Mouse (Mus musculus) midbrain, embryonic 11.5 days (tissue): ENCODE data around the gene Akr1a1. TPM values are rescaled to one million over a fixed set of nuclear protein-coding genes. Genes with fewer than 3 reads are reported as not detected.
"Not testable (repeated sequence)": the region's sequence is repeated elsewhere in the genome, so short reads cannot be mapped to it uniquely, and the experiment has no call there.

ENCODE experiments used
- ATAC-seq: fragments of 200-750 bp; cut with Nextera tagmentation; 2 replicates; pipeline ENCODE4 v1.8.0; 2017; ENCODE audit warnings: moderate TSS enrichment, moderate library complexity; ENCODE audit not compliant: low FRiP score
- DNase-seq: peaks from one replicate; pipeline ENCODE4 v3.0.0; 2015; ENCODE audit warnings: low spot score; ENCODE audit errors: missing footprints
- H3K27ac ChIP-seq: fragments of 300-500 bp; sonication (generic); 2 replicates; pipeline ENCODE4 v1.5.1; 2014; ENCODE audit warnings: low read depth, low read length
- H3K27me3 ChIP-seq: fragments of 300-500 bp; sonication (generic); 2 replicates; pipeline ENCODE4 v1.6.1; 2014; ENCODE audit warnings: mild to moderate bottlenecking, low read length, moderate library complexity, mixed read lengths; ENCODE audit not compliant: control insufficient read depth, insufficient read depth
- H3K36me3 ChIP-seq: fragments of 300-500 bp; sonication (generic); 2 replicates; pipeline ENCODE4 v1.6.1; 2014; ENCODE audit warnings: mild to moderate bottlenecking, low read length, moderate library complexity, mixed read lengths; ENCODE audit not compliant: control insufficient read depth, insufficient read depth
- H3K4me1 ChIP-seq: fragments of 300-500 bp; sonication (generic); 2 replicates; pipeline ENCODE4 v1.6.1; 2014; ENCODE audit warnings: low read length; ENCODE audit not compliant: control insufficient read depth, insufficient read depth
- H3K4me2 ChIP-seq: fragments of 300-500 bp; sonication (generic); 2 replicates; pipeline ENCODE4 v1.6.1; 2014; ENCODE audit warnings: mild to moderate bottlenecking, moderate library complexity
- H3K4me3 ChIP-seq: fragments of 300-500 bp; sonication (generic); 2 replicates; pipeline ENCODE4 v1.5.1; 2014; ENCODE audit warnings: low read depth, low read length
- H3K9ac ChIP-seq: fragments of 300-500 bp; sonication (generic); 2 replicates; pipeline ENCODE4 v1.6.1; 2014; ENCODE audit warnings: low read length
- H3K9me3 ChIP-seq: fragments of 300-500 bp; sonication (generic); 2 replicates; pipeline ENCODE4 v1.6.1; 2016; ENCODE audit warnings: low read length; ENCODE audit not compliant: control insufficient read depth
- WGBS: fragments of 180-500 bp; shearing (Covaris S2); extraction: QIAGEN DNeasy Blood & Tissue Kit; methylation state at CpG from one replicate; pipeline ENCODE4 v1.1.7; 2014; 5-methylcytosine and 5-hydroxymethylcytosine counted together
- polyA plus RNA-seq: library from polyadenylated mRNA; unstranded; fragments of >200 nt; fragmentation: Nextera tagmentation; extraction: Ambion mirVana; gene quantifications from 2 replicates; pipeline ENCODE4 v1.2.1, GENCODE M21; 2014

Akr1a1 gene
- polyA plus RNA-seq, 1 experiment from 2014 or later = 544 TPM

DNA sequence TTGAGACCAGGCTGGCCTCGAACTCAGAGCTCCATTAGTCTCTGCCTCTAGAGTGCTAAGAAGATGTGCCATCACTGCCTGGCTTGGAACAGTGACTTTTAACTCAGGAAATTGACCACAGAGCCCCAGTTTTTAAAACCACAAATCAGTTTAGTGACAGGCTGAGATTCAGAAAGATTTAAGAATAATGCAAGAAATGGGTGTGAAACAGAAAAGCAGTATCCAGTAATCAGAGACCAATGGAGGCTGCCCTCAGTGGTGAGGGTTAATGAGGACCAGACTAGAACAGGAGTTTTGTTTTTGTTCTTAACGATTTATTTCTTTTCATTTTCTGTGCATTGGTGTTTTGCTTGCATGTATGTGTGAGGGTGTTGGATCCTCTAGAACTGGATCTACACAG lies 33.2 kb upstream of the Akr1a1 start:
- Histone ChIP-seq H3K9ac (no peak overlapping the region), H3K9me3 (no peaks in the 10 kb centered on the region), H3K36me3 (peaks cover 7% of the 10 kb centered on the region; the same call in 1 of the 2 replicates), H3K4me3 (no peak overlapping the region), H3K4me2 (no peak overlapping the region), H3K27me3 (no peaks in the 10 kb centered on the region), H3K4me1 (peaks cover 10% of the 10 kb centered on the region), H3K27ac (no peak overlapping the region)
- 81% methylated on average over 2 of the region's 2 CpGs for WGBS
- ATAC-seq (no peak), DNase-seq (no peak)

- H3K4me1 ChIP-seq = peaks cover 10% of the 10 kb centered on the region
- H3K27me3 ChIP-seq = no peaks in the 10 kb centered on the region
- peak; percentile 23 for DNase-seq
- H3K4me2 ChIP-seq = no peak overlapping the region
- ATAC-seq = no peak
- no peak overlapping the region for H3K9ac ChIP-seq
- H3K27ac ChIP-seq = no peak overlapping the region
- H3K36me3 ChIP-seq = peaks cover 4% of the 10 kb centered on the region; the same call in 1 of the 2 replicates
- H3K9me3 ChIP-seq = no peaks in the 10 kb centered on the region
- 87% methylated on average over 4 of the region's 4 CpGs for WGBS
- no peak overlapping the region for H3K4me3 ChIP-seq
Observed at GRCm38 (mm10) chr4:116683957-116684356, 32.5 kb upstream of the Akr1a1 start.

DNA sequence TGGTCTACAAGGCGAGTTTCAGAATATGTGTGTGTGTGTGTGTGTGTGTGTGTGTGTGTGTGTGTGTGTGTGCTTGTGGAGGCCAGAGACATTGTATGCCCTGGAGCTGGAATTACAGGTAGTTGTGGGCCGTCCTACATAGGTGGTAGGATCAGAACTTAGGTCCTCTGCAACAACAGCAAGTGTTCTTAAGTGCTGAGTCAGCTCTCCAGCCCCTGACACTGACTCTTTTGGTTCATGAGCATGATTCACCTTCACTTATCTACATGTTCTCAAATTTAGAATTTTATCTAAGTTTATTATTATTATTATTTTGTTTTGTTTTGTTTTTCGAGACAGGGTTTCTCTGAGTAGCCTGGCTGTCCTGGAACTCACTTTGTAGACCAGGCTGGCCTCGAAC lies 29.0 kb upstream of the Akr1a1 start:
- H3K4me2 ChIP-seq, H3K4me1 ChIP-seq, H3K9me3 ChIP-seq, H3K27ac ChIP-seq, H3K27me3 ChIP-seq, H3K9ac ChIP-seq, ATAC-seq, H3K4me3 ChIP-seq, H3K36me3 ChIP-seq, DNase-seq: not testable (repeated sequence)
- 91% methylated on average over 4 of the region's 4 CpGs for WGBS

DNA sequence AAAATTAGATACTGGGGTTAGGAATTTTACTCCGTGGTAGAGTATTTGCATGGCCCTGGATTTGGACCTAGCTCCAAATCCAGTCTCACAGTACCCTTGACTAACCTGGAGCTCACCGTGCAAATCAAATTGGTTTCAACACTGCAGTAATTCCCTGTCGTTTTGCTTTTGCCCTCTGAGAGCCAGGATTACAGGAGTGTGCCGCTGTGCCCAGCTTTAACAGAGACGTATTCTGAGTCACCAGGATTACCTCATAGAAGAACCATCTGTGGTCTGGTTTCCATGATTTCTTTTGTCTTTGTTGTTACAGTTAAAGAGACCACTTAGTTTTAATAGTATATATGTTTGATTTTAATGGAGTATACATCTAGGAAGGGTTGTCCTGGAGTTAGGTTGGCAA lies 27.7 kb upstream of the Akr1a1 start:
- H3K9ac ChIP-seq = no peak overlapping the region
- H3K36me3 ChIP-seq = no peaks in the 10 kb centered on the region
- H3K4me3 ChIP-seq = no peak overlapping the region
- WGBS = 74% methylated on average over 5 of the region's 5 CpGs
- H3K9me3 ChIP-seq = no peaks in the 10 kb centered on the region
- H3K27ac ChIP-seq = no peak overlapping the region
- ATAC-seq = no peak
- no peaks in the 10 kb centered on the region for H3K4me1 ChIP-seq
- no peak overlapping the region for H3K4me2 ChIP-seq
- H3K27me3 ChIP-seq = no peaks in the 10 kb centered on the region
- DNase-seq = peak; percentile 53

DNA sequence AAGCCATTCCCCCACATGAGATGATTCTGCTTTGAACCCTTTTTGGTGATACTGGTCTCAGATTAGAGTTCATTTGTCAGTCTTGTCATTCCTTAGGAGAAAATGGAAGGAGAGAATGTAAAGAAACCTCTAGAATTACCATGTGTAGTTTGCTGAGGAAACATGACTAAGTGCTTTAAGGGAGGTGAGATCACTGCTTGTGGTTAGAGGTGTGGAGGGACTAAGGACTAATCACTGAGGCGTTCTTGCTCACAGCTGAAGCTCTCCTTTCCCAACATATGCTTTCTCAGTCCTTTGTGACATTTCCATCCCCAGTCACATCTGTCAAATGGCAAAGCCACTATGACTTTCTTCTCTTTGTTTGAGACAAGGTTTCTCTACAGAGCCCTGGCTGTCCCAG lies 26.3 kb upstream of the Akr1a1 start:
- ATAC-seq = no peak
- no peak overlapping the region for H3K4me2 ChIP-seq

GRCm38 (mm10) chr4:116676027-116676426 lies 24.5 kb upstream of the Akr1a1 start:
- H3K9ac ChIP-seq = no peak overlapping the region
- no peaks in the 10 kb centered on the region for H3K27me3 ChIP-seq
- WGBS = 91% methylated on average over 3 of the region's 3 CpGs

More for the DNA sequence above, 26.3 kb upstream of the Akr1a1 start:
- H3K27ac ChIP-seq = no peak overlapping the region
- no peak overlapping the region for H3K9ac ChIP-seq
- no peak overlapping the region for H3K4me3 ChIP-seq
- H3K27me3 ChIP-seq = no peaks in the 10 kb centered on the region
- 71% methylated on average over 1 of the region's 1 CpGs for WGBS
- H3K9me3 ChIP-seq = no peaks in the 10 kb centered on the region
- H3K4me1 ChIP-seq = no peaks in the 10 kb centered on the region
- peak; percentile 44 for DNase-seq
- no peaks in the 10 kb centered on the region for H3K36me3 ChIP-seq

DNA sequence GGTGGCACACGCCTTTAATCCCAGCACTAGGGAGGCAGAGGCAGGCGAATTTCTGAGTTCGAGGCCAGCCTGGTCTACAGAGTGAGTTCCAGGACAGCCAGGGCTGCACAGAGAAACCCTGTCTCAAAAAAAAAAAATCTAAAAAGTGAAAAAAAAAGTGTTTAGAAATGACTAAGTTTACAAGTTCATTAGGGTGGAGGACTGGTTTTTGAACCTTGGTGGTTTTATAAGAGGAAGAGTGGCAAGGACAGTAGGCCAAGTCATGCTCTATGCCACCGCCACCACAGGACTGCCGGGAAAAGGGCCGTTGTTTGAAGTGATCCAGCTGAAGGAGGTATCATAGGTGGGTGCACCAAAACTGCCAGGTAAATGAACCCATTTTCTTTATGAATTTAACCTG lies 23.3 kb upstream of the Akr1a1 start:
- H3K36me3 ChIP-seq, H3K4me2 ChIP-seq, H3K4me1 ChIP-seq, ATAC-seq, H3K4me3 ChIP-seq, H3K9me3 ChIP-seq, H3K27ac ChIP-seq, H3K9ac ChIP-seq, DNase-seq, H3K27me3 ChIP-seq: not testable (repeated sequence)
- 92% methylated on average over 6 of the region's 6 CpGs for WGBS

More at GRCm38 (mm10) chr4:116676027-116676426, 24.5 kb upstream of the Akr1a1 start:
- no peaks in the 10 kb centered on the region for H3K4me1 ChIP-seq
- no peak for ATAC-seq
- no peak overlapping the region for H3K4me3 ChIP-seq
- H3K27ac ChIP-seq = no peak overlapping the region
- no peaks in the 10 kb centered on the region for H3K9me3 ChIP-seq
- no peak overlapping the region for H3K4me2 ChIP-seq
- no peaks in the 10 kb centered on the region for H3K36me3 ChIP-seq
- no peak for DNase-seq

- Histone ChIP-seq H3K27ac (no peak overlapping the region), H3K36me3 (no peaks in the 10 kb centered on the region), H3K4me1 (no peaks in the 10 kb centered on the region), H3K4me3 (no peak overlapping the region), H3K9ac (no peak overlapping the region), H3K27me3 (no peaks in the 10 kb centered on the region), H3K4me2 (no peak overlapping the region), H3K9me3 (no peaks in the 10 kb centered on the region)
- DNase-seq (peak; percentile 41), ATAC-seq (no peak)
- 79% methylated on average over 2 of the region's 2 CpGs for WGBS
Observed at GRCm38 (mm10) chr4:116672785-116673184, 21.3 kb upstream of the Akr1a1 start.

DNA sequence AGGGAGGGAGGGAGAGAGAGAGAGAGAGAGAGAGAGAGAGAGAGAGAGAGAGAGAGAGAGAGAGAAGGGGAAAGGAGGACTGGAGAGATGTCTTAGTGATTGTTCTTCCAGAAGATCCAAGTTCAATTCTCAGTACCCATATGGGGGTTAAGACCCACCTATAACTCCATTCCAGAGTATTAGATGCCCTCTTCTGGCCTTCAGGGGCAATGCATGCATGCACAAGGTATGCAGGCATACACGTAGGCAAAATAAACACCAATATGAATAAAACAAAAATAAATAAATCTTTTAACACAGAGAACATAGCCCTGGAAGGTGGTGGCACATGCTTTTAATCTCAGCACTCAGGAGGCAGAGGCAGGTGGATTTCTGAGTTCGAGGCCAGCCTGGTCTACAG lies 17.8 kb upstream of the Akr1a1 start:
- WGBS = 61% methylated on average over 2 of the region's 2 CpGs
- peak; percentile 68 for DNase-seq
- no peak overlapping the region for H3K4me2 ChIP-seq
- no peaks in the 10 kb centered on the region for H3K36me3 ChIP-seq
- no peak overlapping the region for H3K27ac ChIP-seq
- H3K4me3 ChIP-seq = no peak overlapping the region
- no peaks in the 10 kb centered on the region for H3K9me3 ChIP-seq
- H3K9ac ChIP-seq = no peak overlapping the region
- no peaks in the 10 kb centered on the region for H3K4me1 ChIP-seq
- no peaks in the 10 kb centered on the region for H3K27me3 ChIP-seq
- no peak for ATAC-seq

DNA sequence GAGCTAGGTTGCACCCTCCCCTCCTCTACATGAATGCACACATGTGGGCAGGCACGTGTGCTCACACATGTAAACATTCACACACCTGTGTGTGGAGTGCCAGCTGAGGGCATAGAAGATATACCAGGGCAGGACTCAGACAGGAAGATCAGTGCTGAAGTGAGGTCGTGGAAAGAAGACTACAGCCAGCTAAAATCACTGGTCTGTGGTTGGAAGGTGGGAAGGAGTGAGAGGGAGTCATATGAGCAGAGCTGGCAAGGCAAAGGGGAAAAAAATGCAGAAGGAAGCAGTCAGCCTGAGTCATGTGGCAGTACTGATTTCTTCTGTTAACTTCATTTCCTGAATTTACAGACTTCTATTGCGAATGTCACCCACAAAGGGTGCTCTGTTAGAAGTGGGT lies 16.7 kb upstream of the Akr1a1 start:
- no peak overlapping the region for H3K4me3 ChIP-seq
- WGBS = 78% methylated on average over 3 of the region's 3 CpGs
- H3K9me3 ChIP-seq = no peaks in the 10 kb centered on the region
- H3K27me3 ChIP-seq = no peaks in the 10 kb centered on the region
- no peak overlapping the region for H3K4me2 ChIP-seq
- no peaks in the 10 kb centered on the region for H3K4me1 ChIP-seq
- ATAC-seq (no peak), DNase-seq (no peak)
- H3K27ac ChIP-seq = no peak overlapping the region
- H3K9ac ChIP-seq = no peak overlapping the region
- no peaks in the 10 kb centered on the region for H3K36me3 ChIP-seq
